Mouse (Mus musculus) CH12.LX (cell line): Measurements from ENCODE around the gene Pklr. TPM values are rescaled to one million over a fixed set of nuclear protein-coding genes. Genes with fewer than 3 reads are reported as not detected.

Experiments
- DNase-seq: peaks from one replicate; pipeline ENCODE4 v3.0.0-alpha.2; 2013; ENCODE audit errors: extremely low read depth
- H3K27ac ChIP-seq: 2 replicates; pipeline ENCODE4 v1.5.1; 2012; ENCODE audit warnings: low read depth, mild to moderate bottlenecking, control low read depth, moderate library complexity; ENCODE audit not compliant: insufficient read depth
- H3K27me3 ChIP-seq: replicated peaks from 2 replicates; pipeline ENCODE3; 2012; ENCODE audit warnings: inconsistent platforms
- H3K36me3 ChIP-seq, 2 experiments: replicated peaks in 1 of 2; 2 replicates each; pipeline versions ENCODE3 to v1.6.1; 2012; ENCODE audit warnings: inconsistent platforms in 1 of 2, low read length in 1 of 2, mild to moderate bottlenecking in 1 of 2, mixed read lengths in 1 of 2, moderate library complexity in 1 of 2; ENCODE audit not compliant: control insufficient read depth in 1 of 2, insufficient read depth in 1 of 2
- H3K4me1 ChIP-seq, 2 experiments: 2 replicates each; pipeline ENCODE4 v1.6.1; 2012; ENCODE audit warnings: inconsistent platforms in 1 of 2, moderate library complexity in 1 of 2; ENCODE audit not compliant: insufficient read depth in 2 of 2, control insufficient read depth in 1 of 2
- H3K4me2 ChIP-seq: 2 replicates; pipeline ENCODE4 v1.6.1; 2012; ENCODE audit warnings: low read depth, mild to moderate bottlenecking, control low read depth; ENCODE audit not compliant: poor library complexity, insufficient read depth, severe bottlenecking
- H3K4me3 ChIP-seq, 3 experiments: fragments of 150-350 bp in 1 of 3; sonication (generic) in 1 of 3; replicated peaks in 1 of 3; 2 replicates each; pipeline versions ENCODE3 to v1.5.1; 2011 to 2012; ENCODE audit warnings: low read depth in 2 of 3, low read length in 2 of 3, mild to moderate bottlenecking in 2 of 3, moderate library complexity in 2 of 3, control low read depth in 1 of 3, improper control_type of control experiment in 1 of 3, inconsistent platforms in 1 of 3, mixed read lengths in 1 of 3; ENCODE audit not compliant: poor library complexity in 1 of 3
- H3K79me2 ChIP-seq: replicated peaks from 2 replicates; pipeline ENCODE4 v1.6.1; 2012; ENCODE audit warnings: mild to moderate bottlenecking, moderate library complexity; ENCODE audit not compliant: control insufficient read depth, poor library complexity, insufficient read depth, severe bottlenecking; ENCODE audit errors: extremely low read depth
- H3K9ac ChIP-seq: 2 replicates; pipeline ENCODE4 v1.6.1; 2012; ENCODE audit warnings: low read depth, mild to moderate bottlenecking, control low read depth, moderate library complexity; ENCODE audit not compliant: insufficient read depth
- H3K9me3 ChIP-seq: replicated peaks from 2 replicates; pipeline ENCODE3; 2012; ENCODE audit warnings: low read length, inconsistent platforms, mixed read lengths
- BHLHE40 ChIP-seq: IDR thresholded peaks from 2 replicates; pipeline ENCODE4 v1.6.1; 2011; ENCODE audit warnings: mild to moderate bottlenecking, low read depth, low read length, improper control_type of control experiment
- CHD1 ChIP-seq: IDR thresholded peaks from 2 replicates; pipeline ENCODE4 v1.6.1; 2012; ENCODE audit warnings: low read depth, low read length, improper control_type of control experiment, inconsistent platforms
- CHD2 ChIP-seq: IDR thresholded peaks from 2 replicates; pipeline ENCODE4 v1.6.1; 2011; ENCODE audit warnings: low read length, improper control_type of control experiment
- CTCF ChIP-seq, 2 experiments: IDR thresholded peaks in 1 of 2; conservative IDR thresholded peaks in 1 of 2; 2 replicates each; pipeline ENCODE4 v1.5.1; 2011 to 2012; ENCODE audit warnings: low read depth in 2 of 2, low read length in 2 of 2, improper control_type of control experiment in 1 of 2, inconsistent platforms in 1 of 2, mild to moderate bottlenecking in 1 of 2, moderate library complexity in 1 of 2
- EP300 ChIP-seq: IDR thresholded peaks from 2 replicates; pipeline ENCODE4 v1.6.1; 2011; ENCODE audit warnings: low read length, improper control_type of control experiment
- ETS1 ChIP-seq: conservative IDR thresholded peaks from 2 replicates; pipeline ENCODE4 v1.6.1; 2012; ENCODE audit warnings: low read depth, mild to moderate bottlenecking, inconsistent platforms, low read length, improper control_type of control experiment, moderate library complexity
- GABPA ChIP-seq: IDR thresholded peaks from 2 replicates; pipeline ENCODE4 v1.6.1; 2012; ENCODE audit warnings: low read depth, low read length, improper control_type of control experiment, inconsistent platforms; ENCODE audit not compliant: insufficient replicate concordance
- HCFC1 ChIP-seq: IDR thresholded peaks from 2 replicates; pipeline ENCODE4 v1.6.1; 2012; ENCODE audit warnings: low read depth, mild to moderate bottlenecking, inconsistent platforms, low read length, improper control_type of control experiment
- JUN ChIP-seq: IDR thresholded peaks from 2 replicates; pipeline ENCODE4 v1.6.1; 2011; ENCODE audit warnings: low read depth, mild to moderate bottlenecking, low read length, improper control_type of control experiment, moderate library complexity; ENCODE audit not compliant: insufficient read depth
- JUND ChIP-seq: conservative IDR thresholded peaks from 2 replicates; pipeline ENCODE4 v1.6.1; 2011; ENCODE audit warnings: low read depth, low read length, improper control_type of control experiment
- KAT2A ChIP-seq: IDR thresholded peaks from 2 replicates; pipeline ENCODE4 v1.6.1; 2012; ENCODE audit warnings: low read length, improper control_type of control experiment, inconsistent platforms; ENCODE audit not compliant: insufficient replicate concordance
- MAFK ChIP-seq: IDR thresholded peaks from 2 replicates; pipeline ENCODE4 v1.6.1; 2011; ENCODE audit warnings: low read length, improper control_type of control experiment; ENCODE audit not compliant: insufficient replicate concordance
- MAX ChIP-seq: IDR thresholded peaks from 2 replicates; pipeline ENCODE4 v1.6.1; 2011; ENCODE audit warnings: low read length, improper control_type of control experiment
- MAZ ChIP-seq: IDR thresholded peaks from 2 replicates; pipeline ENCODE4 v1.6.1; 2012; ENCODE audit warnings: low read depth, mild to moderate bottlenecking, inconsistent platforms, low read length, improper control_type of control experiment, moderate library complexity
- MEF2A ChIP-seq: IDR thresholded peaks from 2 replicates; pipeline ENCODE4 v1.6.1; 2014; ENCODE audit warnings: low read depth, mild to moderate bottlenecking, inconsistent platforms, low read length, improper control_type of control experiment, borderline replicate concordance
- MXI1 ChIP-seq: IDR thresholded peaks from 2 replicates; pipeline ENCODE4 v1.6.1; 2011; ENCODE audit warnings: mild to moderate bottlenecking, low read depth, low read length, improper control_type of control experiment
- MYC ChIP-seq: IDR thresholded peaks from 2 replicates; pipeline ENCODE4 v1.6.1; 2011; ENCODE audit warnings: low read depth, mild to moderate bottlenecking, improper control_type of control experiment, low read length
- NELFE ChIP-seq: IDR thresholded peaks from 2 replicates; pipeline ENCODE4 v1.6.1; 2011; ENCODE audit warnings: low read depth, low read length, improper control_type of control experiment
- PAX5 ChIP-seq: IDR thresholded peaks from 2 replicates; pipeline ENCODE4 v1.6.1; 2012; ENCODE audit warnings: low read length, inconsistent platforms, mixed read lengths
- SIN3A ChIP-seq: IDR thresholded peaks from 2 replicates; pipeline ENCODE4 v1.6.1; 2012; ENCODE audit warnings: low read length, improper control_type of control experiment, inconsistent platforms
- SMC3 ChIP-seq: IDR thresholded peaks from 2 replicates; pipeline ENCODE4 v1.6.1; 2011; ENCODE audit warnings: low read depth, low read length, improper control_type of control experiment
- TBP ChIP-seq: conservative IDR thresholded peaks from 2 replicates; pipeline ENCODE4 v1.6.1; 2011; ENCODE audit warnings: low read depth, low read length, improper control_type of control experiment
- TCF12 ChIP-seq: IDR thresholded peaks from 2 replicates; pipeline ENCODE4 v1.6.1; 2014; ENCODE audit warnings: low read depth, mild to moderate bottlenecking, inconsistent platforms, low read length, improper control_type of control experiment
- UBTF ChIP-seq: IDR thresholded peaks from 2 replicates; pipeline ENCODE4 v1.6.1; 2012; ENCODE audit warnings: low read depth, mild to moderate bottlenecking, inconsistent platforms, low read length, improper control_type of control experiment, moderate library complexity
- USF1 ChIP-seq: IDR thresholded peaks from 2 replicates; pipeline ENCODE4 v1.6.1; 2014; ENCODE audit warnings: low read depth, mild to moderate bottlenecking, inconsistent platforms, low read length, improper control_type of control experiment
- USF2 ChIP-seq: conservative IDR thresholded peaks from 2 replicates; pipeline ENCODE4 v1.6.1; 2011; ENCODE audit warnings: low read depth, low read length, improper control_type of control experiment
- ZKSCAN1 ChIP-seq: IDR thresholded peaks from 2 replicates; pipeline ENCODE4 v1.6.1; 2012; ENCODE audit warnings: low read depth, inconsistent platforms, low read length, improper control_type of control experiment, borderline replicate concordance
- ZMIZ1 ChIP-seq: IDR thresholded peaks from 2 replicates; pipeline ENCODE4 v1.6.1; 2012; ENCODE audit warnings: low read depth, mild to moderate bottlenecking, inconsistent platforms, low read length, improper control_type of control experiment
- ZNF384 ChIP-seq: IDR thresholded peaks from 2 replicates; pipeline ENCODE4 v1.6.1; 2012; ENCODE audit warnings: low read depth, low read length, improper control_type of control experiment, inconsistent platforms
- dilution Hi-C: fragments of 300-500 bp; cut with MboI; formaldehyde crosslinking; loops from 2 replicates; pipeline ENCODE4 v1.14.3; 2020; ENCODE audit warnings: low sequenced_read_pairs; ENCODE audit not compliant: extremely low pct_unique_long_range_greater_than_20kb, extremely low pct_ligation_motif_present
- in situ Hi-C: fragments of 300-500 bp; cut with MboI; formaldehyde crosslinking; loops from 3 replicates; pipeline ENCODE4 v1.14.3; 2019; ENCODE audit warnings: low sequenced_read_pairs, low pct_ligation_motif_present, low pct_unique_long_range_greater_than_20kb, mixed read lengths
- polyA plus RNA-seq: library from polyadenylated mRNA; unstranded; fragments of >175 nt; gene quantifications from 2 replicates; pipeline ENCODE4 v1.2.1, GENCODE M21; 2012; ENCODE audit warnings: low read depth; ENCODE audit not compliant: insufficient read length
- total RNA-seq, 2 experiments: library from RNA; depleted of rRNA; stranded (reverse); fragments of 300-350 nt in 1 of 2; fragments of >200 nt in 1 of 2; gene quantifications; 2 replicates each; pipeline ENCODE4 v1.2.3; 2012 to 2014

Pklr gene
- total and polyA plus RNA-seq, 3 experiments = not detected

- DNase-seq = no peak
- Histone ChIP-seq H3K9ac (peak overlapping the region; percentile 45; the same call in 1 of the 2 replicates), H3K27ac (no peak overlapping the region), H3K79me2 (no peaks in the 10 kb centered on the region), H3K9me3 (no peaks in the 10 kb centered on the region), H3K4me1 (peaks cover 26 to 67% of the 10 kb centered on the region in 2 experiments), H3K4me3 (peak overlapping the region; percentile 61 to 69 (median 62)), H3K27me3 (peaks cover 2% of the 10 kb centered on the region), H3K36me3 (peaks cover 3 to 18% of the 10 kb centered on the region in 2 experiments), H3K4me2 (peak overlapping the region; percentile 54)
- TF ChIP-seq TBP = no peak
- no peak for TF ChIP-seq GABPA
- TF ChIP-seq USF1 = no peak
- TF ChIP-seq CHD1 = no peak
- no peak for TF ChIP-seq PAX5
- TF ChIP-seq MAFK = no peak
- dilution Hi-C loops (no loop called here), in situ Hi-C loops (no loop called here)
Measured at GRCm38 (mm10) chr3:89088974-89089373, 47.0 kb upstream of the Pklr start.

- H3K4me2 ChIP-seq = peak overlapping the region; percentile 54
- dilution Hi-C loops (no loop called here), in situ Hi-C loops (loop anchor here (5.0 kb wide), 1 partner anchor 67 kb away; no protein-coding TSS in a partner anchor)
- no peaks in the 10 kb centered on the region for H3K9me3 ChIP-seq
- no peaks in the 10 kb centered on the region for H3K79me2 ChIP-seq
- H3K27ac ChIP-seq = 0 out of 2 replicates have a peak overlapping the region, but pooled peaks have one; percentile 10
- peak overlapping the region; percentile 57 for H3K9ac ChIP-seq
- H3K27me3 ChIP-seq = peaks cover 2% of the 10 kb centered on the region
- H3K4me3 ChIP-seq = peak overlapping the region; percentile 61 to 69 (median 62)
- H3K36me3 ChIP-seq = peaks cover 11 to 27% of the 10 kb centered on the region in 2 experiments
- peak; percentile 89 for DNase-seq
- H3K4me1 ChIP-seq = peaks cover 19 to 63% of the 10 kb centered on the region in 2 experiments
- TF ChIP-seq ETS1 (no peak), JUND (no peak), BHLHE40 (no peak), CHD1 (no peak), NELFE (0 out of 2 replicates have a peak, but pooled peaks have one; percentile 24), USF2 (peak; percentile 90), SMC3 (no peak), MEF2A (no peak), ZNF384 (no peak), ZMIZ1 (peak; percentile 35; the same call in 1 of the 2 replicates), TCF12 (peak; percentile 33; the same call in 1 of the 2 replicates), MAX (peak; percentile 93), SIN3A (peak; percentile 52; the same call in 1 of the 2 replicates), MXI1 (peak; percentile 68), CHD2 (no peak), PAX5 (no peak), CTCF (conservative IDR thresholded peaks at IDR 0.05 in 1 of 2, IDR thresholded peaks at IDR 0.05 in 1 of 2; ENCODE audit: low read depth in 2 of 2, low read length in 2 of 2) (no peak), GABPA (no peak), HCFC1 (peak; percentile 49), TBP (peak; percentile 65; the same call in 1 of the 2 replicates), UBTF (no peak), EP300 (no peak), MAZ (no peak), MYC (peak; percentile 64; the same call in 1 of the 2 replicates), USF1 (peak; percentile 92), MAFK (no peak), JUN (no peak), KAT2A (no peak), ZKSCAN1 (no peak)
Measured at GRCm38 (mm10) chr3:89089882-89090591, 45.9 kb upstream of the Pklr start.
